Mouse (Mus musculus): ENCODE measurements at regions not wholly inside any gene's neighbourhood (a gene's known extent, or its start where the extent isn't known, plus 50 kb on each side); places are given as distances from the start of the nearest gene placed in this dataset.

DNA sequence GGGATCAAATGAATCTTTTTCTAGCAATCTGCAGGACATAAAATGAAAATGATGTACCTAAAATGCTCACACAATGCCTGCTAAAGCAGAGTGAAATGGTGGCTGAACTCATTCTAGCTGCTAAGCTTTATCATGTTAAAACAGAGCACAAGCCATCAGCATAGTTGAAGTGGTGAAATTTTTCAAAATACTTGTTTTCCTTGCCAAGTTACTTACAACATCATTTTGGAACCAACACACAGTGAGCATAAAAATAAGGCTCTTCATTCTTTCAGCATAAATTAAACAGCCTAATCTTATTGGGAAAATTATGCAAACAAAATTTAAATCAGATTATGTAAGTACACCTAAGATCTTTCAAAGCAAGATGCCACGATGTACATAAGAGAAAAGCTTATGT is 125.3 kb upstream of the Arx start:
- Histone ChIP-seq H3K36me3 (ENCODE audit: control insufficient read depth, insufficient read depth, low read length) (no peaks in the 10 kb centered on the region), H3K79me2 (ENCODE audit: control insufficient read depth, insufficient read depth, low read length) (no peaks in the 10 kb centered on the region), H3K4me1 (ENCODE audit: control insufficient read depth, insufficient read depth, low read length) (no peaks in the 10 kb centered on the region), H3K9ac (ENCODE audit: low read depth, low read length) (no peak overlapping the region), H3K27ac (replicated peaks; ENCODE audit: insufficient read depth, low read depth, low read length) (no peak overlapping the region), H3K4me3 (ENCODE audit: insufficient read depth, low read depth, low read length) (no peak overlapping the region), H3K27me3 (ENCODE audit: control insufficient read depth, insufficient read depth, low read length) (no peaks in the 10 kb centered on the region)
- no peak for TF ChIP-seq POLR2A (IDR thresholded peaks at IDR 0.05; ENCODE audit: extremely low read depth, insufficient read depth, low read length)
- no peak for TF ChIP-seq CTCF (IDR thresholded peaks at IDR 0.05; ENCODE audit: low read depth, low read length)
- 35% methylated on average over 1 of the region's 1 CpGs for WGBS
- DNase-seq (ENCODE audit: extremely low read depth, low read depth, low spot score), result peak; percentile 71

All from liver, adult 2 months (tissue).